Mouse (Mus musculus) midbrain, embryonic 13.5 days (tissue): ENCODE measurements around the gene Adcy9. TPM values are rescaled to one million over a fixed set of nuclear protein-coding genes. Genes with fewer than 3 reads are reported as not detected.
"Not testable (repeated sequence)": the region's sequence is repeated elsewhere in the genome, so short reads cannot be mapped to it uniquely, and the experiment has no call there.

Experiments used
- ATAC-seq: fragments of 200-750 bp; cut with Nextera tagmentation; 2 replicates; pipeline ENCODE4 v1.8.0; 2017; ENCODE audit warnings: mild to moderate bottlenecking, moderate TSS enrichment, moderate library complexity
- H3K27ac ChIP-seq: fragments of 300-500 bp; sonication (generic); 2 replicates; pipeline ENCODE4 v1.5.1; 2015; ENCODE audit warnings: inconsistent platforms, mild to moderate bottlenecking, moderate library complexity
- H3K27me3 ChIP-seq: fragments of 300-500 bp; sonication (generic); 2 replicates; pipeline ENCODE4 v1.6.1; 2015; ENCODE audit warnings: mild to moderate bottlenecking, inconsistent platforms
- H3K36me3 ChIP-seq: fragments of 300-500 bp; sonication (generic); 2 replicates; pipeline ENCODE4 v1.6.1; 2015; ENCODE audit warnings: mild to moderate bottlenecking, inconsistent platforms
- H3K4me1 ChIP-seq: fragments of 300-500 bp; sonication (generic); replicated peaks from 2 replicates; pipeline ENCODE4 v1.6.1; 2015; ENCODE audit warnings: inconsistent platforms
- H3K4me2 ChIP-seq: fragments of 300-500 bp; sonication (generic); replicated peaks from 2 replicates; pipeline ENCODE4 v1.6.1; 2015; ENCODE audit warnings: moderate library complexity, mild to moderate bottlenecking, inconsistent platforms
- H3K4me3 ChIP-seq: fragments of 300-500 bp; sonication (generic); replicated peaks from 2 replicates; pipeline ENCODE4 v1.5.1; 2015; ENCODE audit warnings: mild to moderate bottlenecking, inconsistent platforms
- H3K9ac ChIP-seq: fragments of 300-500 bp; sonication (generic); replicated peaks from 2 replicates; pipeline ENCODE4 v1.6.1; 2015; ENCODE audit warnings: mild to moderate bottlenecking, inconsistent platforms
- H3K9me3 ChIP-seq: fragments of 300-500 bp; sonication (generic); 2 replicates; pipeline ENCODE4 v1.6.1; 2016; ENCODE audit warnings: mild to moderate bottlenecking, inconsistent platforms
- WGBS: fragments of 180-500 bp; shearing (Covaris S2); methylation state at CpG from one replicate; pipeline ENCODE4 v1.1.7; 2015; 5-methylcytosine and 5-hydroxymethylcytosine counted together
- polyA plus RNA-seq: library from polyadenylated mRNA; unstranded; fragments of >200 nt; fragmentation: Nextera tagmentation; extraction: Ambion mirVana; gene quantifications from 2 replicates; pipeline ENCODE4 v1.2.1, GENCODE M21; 2015

Gene Adcy9
- polyA plus RNA-seq, 1 experiment from 2014 or later: 2.8 TPM

GRCm38 (mm10) chr16:4272254-4272653 is 148.0 kb downstream of the Adcy9 start:
- no peaks in the 10 kb centered on the region for H3K9me3 ChIP-seq
- no peak overlapping the region for H3K27ac ChIP-seq
- no peak for ATAC-seq
- peaks cover 5% of the 10 kb centered on the region; the same call in 1 of the 2 replicates for H3K27me3 ChIP-seq
- peaks cover 11% of the 10 kb centered on the region for H3K4me1 ChIP-seq
- WGBS: 82% methylated on average over 3 of the region's 3 CpGs
- no peaks in the 10 kb centered on the region for H3K36me3 ChIP-seq
- H3K4me3 ChIP-seq: no peak overlapping the region
- H3K4me2 ChIP-seq: no peak overlapping the region
- H3K9ac ChIP-seq: no peak overlapping the region

GRCm38 (mm10) chr16:4270911-4271310 is 149.4 kb downstream of the Adcy9 start:
- Histone ChIP-seq H3K27ac (no peak overlapping the region), H3K36me3 (no peaks in the 10 kb centered on the region), H3K9me3 (no peaks in the 10 kb centered on the region), H3K4me2 (no peak overlapping the region), H3K9ac (no peak overlapping the region), H3K27me3 (peaks cover 8% of the 10 kb centered on the region), H3K4me3 (no peak overlapping the region), H3K4me1 (peaks cover 11% of the 10 kb centered on the region)
- 21% methylated on average over 1 of the region's 1 CpGs for WGBS
- ATAC-seq: no peak

- H3K4me2 ChIP-seq: peak overlapping the region; percentile 71
- H3K27ac ChIP-seq: no peak overlapping the region
- H3K27me3 ChIP-seq: peaks cover 8% of the 10 kb centered on the region
- H3K36me3 ChIP-seq: no peaks in the 10 kb centered on the region
- peak; percentile 85 for ATAC-seq
- no peaks in the 10 kb centered on the region for H3K9me3 ChIP-seq
- peak overlapping the region; percentile 60 for H3K9ac ChIP-seq
- H3K4me1 ChIP-seq: peaks cover 11% of the 10 kb centered on the region
- WGBS: 8% methylated on average over 40 of the region's 40 CpGs
- peak overlapping the region; percentile 41 for H3K4me3 ChIP-seq
Measured at GRCm38 (mm10) chr16:4267857-4268666, 152.2 kb downstream of the Adcy9 start.

GRCm38 (mm10) chr16:4267453-4267852 is 152.8 kb downstream of the Adcy9 start:
- ATAC-seq: peak; percentile 31; the same call in 1 of the 2 replicates
- H3K36me3 ChIP-seq: no peaks in the 10 kb centered on the region
- no peak overlapping the region; the same call in 1 of the 2 replicates for H3K9ac ChIP-seq
- peaks cover 8% of the 10 kb centered on the region for H3K27me3 ChIP-seq
- peaks cover 11% of the 10 kb centered on the region for H3K4me1 ChIP-seq
- H3K27ac ChIP-seq: no peak overlapping the region
- no peaks in the 10 kb centered on the region for H3K9me3 ChIP-seq
- peak overlapping the region; percentile 71 for H3K4me2 ChIP-seq
- 57% methylated on average over 9 of the region's 9 CpGs for WGBS
- peak overlapping the region; percentile 41 for H3K4me3 ChIP-seq

- Histone ChIP-seq H3K4me3 (no peak overlapping the region), H3K4me1 (peaks cover 8% of the 10 kb centered on the region), H3K27me3 (peaks cover 8% of the 10 kb centered on the region), H3K9me3 (no peaks in the 10 kb centered on the region), H3K27ac (no peak overlapping the region), H3K9ac (no peak overlapping the region), H3K36me3 (no peaks in the 10 kb centered on the region), H3K4me2 (no peak overlapping the region)
- WGBS: 67% methylated on average over 5 of the region's 5 CpGs
- no peak for ATAC-seq
Measured at GRCm38 (mm10) chr16:4265351-4265750, 154.9 kb downstream of the Adcy9 start.

GRCm38 (mm10) chr16:4263486-4263885 is 156.8 kb downstream of the Adcy9 start:
- Histone ChIP-seq H3K4me1 (peaks cover 8% of the 10 kb centered on the region), H3K9me3 (no peaks in the 10 kb centered on the region), H3K9ac (no peak overlapping the region), H3K27ac (no peak overlapping the region), H3K36me3 (no peaks in the 10 kb centered on the region), H3K27me3 (peaks cover 8% of the 10 kb centered on the region), H3K4me3 (no peak overlapping the region), H3K4me2 (no peak overlapping the region)
- 91% methylated on average over 3 of the region's 3 CpGs for WGBS
- ATAC-seq: no peak

- WGBS: 92% methylated on average over 2 of the region's 2 CpGs
- Histone ChIP-seq H3K9me3 (no peaks in the 10 kb centered on the region), H3K4me1 (no peaks in the 10 kb centered on the region), H3K4me3 (no peak overlapping the region), H3K27me3 (no peaks in the 10 kb centered on the region), H3K36me3 (no peaks in the 10 kb centered on the region), H3K9ac (no peak overlapping the region), H3K27ac (no peak overlapping the region), H3K4me2 (no peak overlapping the region)
- ATAC-seq: no peak
Measured at GRCm38 (mm10) chr16:4257546-4257945, 162.8 kb downstream of the Adcy9 start.

- 0 out of 2 replicates have a peak, but pooled peaks cover 8% of the 10 kb centered on the region for H3K9me3 ChIP-seq
- no peak for ATAC-seq
- no peak overlapping the region for H3K27ac ChIP-seq
- no peaks in the 10 kb centered on the region for H3K36me3 ChIP-seq
- no peak overlapping the region for H3K4me2 ChIP-seq
- 85% methylated on average over 3 of the region's 3 CpGs for WGBS
- H3K4me3 ChIP-seq: no peak overlapping the region
- no peak overlapping the region for H3K9ac ChIP-seq
- no peaks in the 10 kb centered on the region for H3K27me3 ChIP-seq
- H3K4me1 ChIP-seq: no peaks in the 10 kb centered on the region
Measured at GRCm38 (mm10) chr16:4248791-4249190, 171.5 kb downstream of the Adcy9 start.

GRCm38 (mm10) chr16:4245241-4245640 is 175.1 kb downstream of the Adcy9 start:
- ATAC-seq: not testable (repeated sequence)
- WGBS: 93% methylated on average over 1 of the region's 1 CpGs

More at GRCm38 (mm10) chr16:4245241-4245640, 175.1 kb downstream of the Adcy9 start:
- not testable (repeated sequence) for H3K27me3 ChIP-seq, H3K36me3 ChIP-seq, H3K27ac ChIP-seq, H3K4me2 ChIP-seq, H3K4me3 ChIP-seq, H3K4me1 ChIP-seq, H3K9me3 ChIP-seq, H3K9ac ChIP-seq

Other genes starting within 250 kb of the Adcy9 start
- 43.8 and 47.1 TPM in 2 replicates for gene Crebbp, start 206.5 kb downstream of the Adcy9 start, polyA plus RNA-seq
- 20.5 and 21.6 TPM in 2 replicates for gene Srl, start 121.3 kb upstream of the Adcy9 start, polyA plus RNA-seq
- 10.5 and 11.2 TPM in 2 replicates for gene Tfap4, start 139.4 kb upstream of the Adcy9 start, polyA plus RNA-seq
- 20.0 and 26.3 TPM in 2 replicates for gene Glis2, start 174.2 kb upstream of the Adcy9 start, polyA plus RNA-seq
- gene Pam16, start 204.5 kb upstream of the Adcy9 start, polyA plus RNA-seq: 153 and 155 TPM in 2 replicates
- 3.2 and 4.6 TPM in 2 replicates for gene Vasn, start 219.4 kb upstream of the Adcy9 start, polyA plus RNA-seq
- 50.5 and 54.3 TPM in 2 replicates for gene Dnaja3, start 219.5 kb upstream of the Adcy9 start, polyA plus RNA-seq